ENCODE assay signal across 10 mouse cellular contexts in the genomic region with DNA sequence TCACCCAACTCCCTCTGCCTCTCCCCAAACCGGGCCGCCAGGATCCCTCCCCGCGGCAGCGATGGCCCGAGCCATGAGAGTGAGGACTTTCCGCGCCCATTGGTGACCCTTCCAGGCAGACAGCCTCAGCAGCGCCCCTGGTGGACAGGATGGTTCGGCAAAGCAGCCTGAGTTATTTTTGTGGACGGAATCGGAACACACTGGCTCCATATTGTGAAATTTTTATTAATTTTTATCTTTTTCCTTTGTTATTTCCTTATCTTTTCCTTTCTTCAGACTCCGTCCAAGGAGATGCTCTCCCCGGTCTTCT. TPM values are rescaled to one million over a fixed set of nuclear protein-coding genes. Genes with fewer than 3 reads are reported as not detected.
DNase-seq lines count a peak whose midpoint lies in the region; ATAC-seq and TF ChIP-seq lines count a peak whose summit lies in the region.
"Had no signal": no experiment of that assay in that cellular context is flagged by ENCODE, and none has a peak within 500 bp of the region (broad histone marks: within the 10 kb centered on the region; RNA-seq: fewer than 3 reads in every experiment).

No protein-coding gene starts in this region.

- H3K4me1 ChIP-seq in forebrain, embryonic 10.5 days, result peaks cover 39% of the 10 kb centered on the region
- H3K4me1 ChIP-seq in forebrain, embryonic 16.5 days (replicated peaks; ENCODE audit: control insufficient read depth, insufficient read depth, low read length), result no peaks in the 10 kb centered on the region
- H3K4me1 ChIP-seq in ES-E14 (ENCODE audit: control insufficient read depth in 2 of 2, insufficient read depth in 2 of 2, low read length in 2 of 2, poor library complexity in 1 of 2), result peaks cover 0 to 18% of the 10 kb centered on the region in 2 experiments; a peak in 2 of 4 replicates
- H3K4me1 ChIP-seq in limb, embryonic 11.5 days (ENCODE audit: control insufficient read depth, insufficient read depth, low read length), result no peaks in the 10 kb centered on the region
- H3K4me1 ChIP-seq: midbrain, embryonic 12.5 days had no signal

- H3K36me3 ChIP-seq in forebrain, embryonic 10.5 days (replicated peaks), result peaks cover 96% of the 10 kb centered on the region
- peaks cover 59% of the 10 kb centered on the region for H3K36me3 ChIP-seq in forebrain, embryonic 16.5 days (ENCODE audit: control insufficient read depth, insufficient read depth)
- H3K36me3 ChIP-seq in ES-E14 (ENCODE audit: control insufficient read depth, insufficient read depth, low read length, poor library complexity, severe bottlenecking), result peaks cover 64% of the 10 kb centered on the region
- H3K36me3 ChIP-seq in limb, embryonic 11.5 days (ENCODE audit: control insufficient read depth, insufficient read depth, low read length), result peaks cover 54% of the 10 kb centered on the region

- no peak overlapping the region for H3K4me2 ChIP-seq in forebrain, embryonic 16.5 days (ENCODE audit: low read length)
- H3K4me2 ChIP-seq in limb, embryonic 11.5 days (ENCODE audit: low read depth, severe bottlenecking), result no peak overlapping the region
- H3K4me2 ChIP-seq: heart, embryonic 15.5 days; midbrain, embryonic 12.5 days had no signal

- H3K4me3 ChIP-seq in forebrain, embryonic 10.5 days, result peak overlapping the region; percentile 12; the same call in 1 of the 2 replicates
- no peak overlapping the region for H3K4me3 ChIP-seq in forebrain, embryonic 16.5 days (replicated peaks; ENCODE audit: low read length)
- peak overlapping the region; percentile 3 to 45; a peak in 3 of 4 replicates for H3K4me3 ChIP-seq in ES-E14 (ENCODE audit: insufficient read depth in 1 of 2, low read depth in 1 of 2, low read length in 2 of 2, poor library complexity in 1 of 2, severe bottlenecking in 1 of 2)
- H3K4me3 ChIP-seq in limb, embryonic 11.5 days (ENCODE audit: low read depth, low read length), result no peak overlapping the region
- H3K4me3 ChIP-seq: heart, embryonic 15.5 days; midbrain, embryonic 12.5 days had no signal

- no peak overlapping the region for H3K9ac ChIP-seq in forebrain, embryonic 16.5 days (replicated peaks; ENCODE audit: low read depth, low read length)
- H3K9ac ChIP-seq in ES-E14 (ENCODE audit: insufficient read depth, low read depth, low read length, poor library complexity, severe bottlenecking), result no peak overlapping the region
- H3K9ac ChIP-seq in limb, embryonic 11.5 days (ENCODE audit: low read length), result no peak overlapping the region
- H3K9ac ChIP-seq: heart, embryonic 15.5 days; midbrain, embryonic 12.5 days had no signal

- no peaks in the 10 kb centered on the region for H3K27me3 ChIP-seq in forebrain, embryonic 10.5 days (ENCODE audit: poor library complexity, severe bottlenecking)
- H3K27me3 ChIP-seq in forebrain, embryonic 16.5 days (replicated peaks; ENCODE audit: control insufficient read depth, insufficient read depth, low read length), result no peaks in the 10 kb centered on the region
- no peaks in the 10 kb centered on the region for H3K27me3 ChIP-seq in limb, embryonic 11.5 days (ENCODE audit: control insufficient read depth, insufficient read depth, low read length)
- H3K27me3 ChIP-seq: heart, embryonic 15.5 days; midbrain, embryonic 12.5 days had no signal

- no peak for DNase-seq in forebrain, embryonic 10.5 days (ENCODE audit: extremely low spot score, low spot score)
- DNase-seq in left cerebral cortex, postnatal 14 days (ENCODE audit: low spot score in 2 of 2), result peak; percentile 56 to 69
- no peak for DNase-seq in left cerebral cortex, postnatal 25 days (ENCODE audit: low spot score in 2 of 2)
- no peak for DNase-seq in ES-E14 (ENCODE audit: low read depth, low spot score)
- DNase-seq in cerebellum, postnatal 36 days, result peak; percentile 78 to 82
- DNase-seq in limb, embryonic 11.5 days (ENCODE audit: low spot score), result peak; percentile 73
- DNase-seq in thymus, postnatal 4 days, result peak; percentile 77

- 83% methylated on average over 14 of the region's 14 CpGs for WGBS in forebrain, embryonic 10.5 days
- 75% methylated on average over 14 of the region's 14 CpGs for WGBS in forebrain, embryonic 16.5 days
- WGBS in limb, embryonic 11.5 days, result 81% methylated on average over 14 of the region's 14 CpGs

- no peaks in the 10 kb centered on the region for H3K9me3 ChIP-seq in forebrain, embryonic 10.5 days
- no peaks in the 10 kb centered on the region for H3K9me3 ChIP-seq in forebrain, embryonic 16.5 days (ENCODE audit: control insufficient read depth, low read length)
- no peaks in the 10 kb centered on the region for H3K9me3 ChIP-seq in ES-E14 (ENCODE audit: control insufficient read depth, insufficient read depth, low read depth, low read length)
- H3K9me3 ChIP-seq in limb, embryonic 11.5 days (ENCODE audit: control insufficient read depth, low read length), result no peaks in the 10 kb centered on the region
- H3K9me3 ChIP-seq: heart, embryonic 15.5 days; midbrain, embryonic 12.5 days had no signal

- H3K27ac ChIP-seq in forebrain, embryonic 10.5 days, result no peak overlapping the region
- no peak overlapping the region for H3K27ac ChIP-seq in forebrain, embryonic 16.5 days (ENCODE audit: low read length)
- H3K27ac ChIP-seq in ES-E14 (ENCODE audit: insufficient read depth, low read depth, low read length, poor library complexity, severe bottlenecking), result no peak overlapping the region
- no peak overlapping the region for H3K27ac ChIP-seq in limb, embryonic 11.5 days (replicated peaks; ENCODE audit: low read depth, low read length)

- intact Hi-C loops in left cerebral cortex, postnatal 14 days (cut with DNase I), result no loop called here
- intact Hi-C loops in left cerebral cortex, postnatal 25 days (cut with DNase I), result no loop called here

- no peak for ATAC-seq in forebrain, embryonic 16.5 days
- no peak for ATAC-seq in limb, embryonic 11.5 days (ENCODE audit: insufficient number of reproducible peaks, low FRiP score, low TSS enrichment, low read depth)

- in situ Hi-C loops in ES-E14 (cut with MboI; ENCODE audit: low sequenced_read_pairs in 2 of 2, unreplicated experiment in 2 of 2), result no loop called here

TF ChIP-seq in ES-E14, 5 proteins besides CTCF, POLR2A, EP300 and RAD21:
- TF ChIP-seq ZC3H11A (IDR thresholded peaks at IDR 0.05; ENCODE audit: borderline replicate concordance, low read depth, low read length) (no peak), MAFK (IDR thresholded peaks at IDR 0.05; ENCODE audit: insufficient read depth, low read depth, low read length) (no peak), ZNF384 (IDR thresholded peaks at IDR 0.05; ENCODE audit: low read depth, low read length) (no peak), CHD2 (IDR thresholded peaks at IDR 0.05; ENCODE audit: low read depth, low read length) (no peak), HCFC1 (IDR thresholded peaks at IDR 0.05; ENCODE audit: borderline replicate concordance, insufficient read depth, low read length) (no peak; the same call in 1 of the 2 replicates)
TF ChIP-seq in ES-E14: peak in this region for 0.

RNA-seq across cellular contexts. Expression of gene Pygm, which starts 8.0 kb away (rescaled TPM):
- 0.83 and 2.0 TPM in 2 replicates for polyA plus RNA-seq in forebrain, embryonic 10.5 days (2016; fragmentation: Nextera tagmentation; extraction: Ambion mirVana)
- 2.4 and 2.8 TPM in 2 replicates for polyA plus RNA-seq in forebrain, embryonic 16.5 days (2015; fragmentation: Nextera tagmentation; extraction: Ambion mirVana)
- 10 to 100 TPM; 20.6 to 31.9 TPM for total RNA-seq in left cerebral cortex, postnatal 14 days (2021)
- 10 to 100 TPM; 26.8 to 35.5 TPM for total RNA-seq in left cerebral cortex, postnatal 25 days (2021)
- total RNA-seq in ES-E14 (2012; rRNA removed), result 3.7 and 4.6 TPM in 2 replicates
- polyA plus RNA-seq in limb, embryonic 11.5 days (2014; fragmentation: Nextera tagmentation; extraction: Ambion mirVana), result 1.8 and 2.0 TPM in 2 replicates

RNA-seq across cellular contexts. Expression of gene Sf1, which starts 12.7 kb away (rescaled TPM):
- polyA plus RNA-seq in forebrain, embryonic 10.5 days (2016; fragmentation: Nextera tagmentation; extraction: Ambion mirVana), result 201 TPM in 2 replicates
- 122 and 127 TPM in 2 replicates for polyA plus RNA-seq in forebrain, embryonic 16.5 days (2015; fragmentation: Nextera tagmentation; extraction: Ambion mirVana)
- 100 to 1,000 TPM; 185 to 186 TPM for total RNA-seq in left cerebral cortex, postnatal 14 days (2021)
- 100 to 1,000 TPM; 180 to 195 TPM for total RNA-seq in left cerebral cortex, postnatal 25 days (2021)
- 150 and 164 TPM in 2 replicates for total RNA-seq in ES-E14 (2012; rRNA removed)
- polyA plus RNA-seq in limb, embryonic 11.5 days (2014; fragmentation: Nextera tagmentation; extraction: Ambion mirVana), result 209 and 228 TPM in 2 replicates

RNA-seq across cellular contexts. Expression of gene Rasgrp2, which starts 22.9 kb away (rescaled TPM):
- 15.6 and 17.0 TPM in 2 replicates for polyA plus RNA-seq in forebrain, embryonic 10.5 days (2016; fragmentation: Nextera tagmentation; extraction: Ambion mirVana)
- polyA plus RNA-seq in forebrain, embryonic 16.5 days (2015; fragmentation: Nextera tagmentation; extraction: Ambion mirVana), result 48.8 and 60.8 TPM in 2 replicates
- 10 to 100 TPM; 83.3 to 87.2 TPM for total RNA-seq in left cerebral cortex, postnatal 14 days (2021)
- 10 to 100 TPM; 49.8 to 86.4 TPM for total RNA-seq in left cerebral cortex, postnatal 25 days (2021)
- total RNA-seq in ES-E14 (2012; rRNA removed), result 81.7 and 139 TPM in 2 replicates
- polyA plus RNA-seq in limb, embryonic 11.5 days (2014; fragmentation: Nextera tagmentation; extraction: Ambion mirVana), result 12.8 and 15.0 TPM in 2 replicates

RNA-seq across cellular contexts. Expression of gene Map4k2, which starts 35.3 kb away (rescaled TPM):
- 12.6 and 14.5 TPM in 2 replicates for polyA plus RNA-seq in forebrain, embryonic 10.5 days (2016; fragmentation: Nextera tagmentation; extraction: Ambion mirVana)
- polyA plus RNA-seq in forebrain, embryonic 16.5 days (2015; fragmentation: Nextera tagmentation; extraction: Ambion mirVana), result 12.3 and 21.2 TPM in 2 replicates
- 10 to 100 TPM; 60.0 to 75.9 TPM for total RNA-seq in left cerebral cortex, postnatal 14 days (2021)
- 10 to 100 TPM; 83.3 to 92.3 TPM for total RNA-seq in left cerebral cortex, postnatal 25 days (2021)
- 29.4 and 43.6 TPM in 2 replicates for total RNA-seq in ES-E14 (2012; rRNA removed)
- 6.8 and 7.3 TPM in 2 replicates for polyA plus RNA-seq in limb, embryonic 11.5 days (2014; fragmentation: Nextera tagmentation; extraction: Ambion mirVana)

RNA-seq across cellular contexts. Expression of gene Men1, which starts 41.4 kb away (rescaled TPM):
- 115 and 130 TPM in 2 replicates for polyA plus RNA-seq in forebrain, embryonic 10.5 days (2016; fragmentation: Nextera tagmentation; extraction: Ambion mirVana)
- 96.1 and 96.5 TPM in 2 replicates for polyA plus RNA-seq in forebrain, embryonic 16.5 days (2015; fragmentation: Nextera tagmentation; extraction: Ambion mirVana)
- total RNA-seq in left cerebral cortex, postnatal 14 days (2021), result 10 to 100 TPM; 64.9 to 70.7 TPM
- total RNA-seq in left cerebral cortex, postnatal 25 days (2021), result 10 to 100 TPM; 69.7 to 70.0 TPM
- total RNA-seq in ES-E14 (2012; rRNA removed), result 60.4 and 65.6 TPM in 2 replicates
- 65.3 and 66.7 TPM in 2 replicates for polyA plus RNA-seq in limb, embryonic 11.5 days (2014; fragmentation: Nextera tagmentation; extraction: Ambion mirVana)

Comparison
In these comparisons a context has a peak if more than half of its experiments do, and no peak if none do; other contexts are left out.
1. DNase-seq: peak in left cerebral cortex, postnatal 14 days (2 of 2), cerebellum, postnatal 36 days (2 of 2), limb, embryonic 11.5 days (single experiment) and thymus, postnatal 4 days (single experiment); none in forebrain, embryonic 10.5 days (single experiment), left cerebral cortex, postnatal 25 days (0 of 2) and ES-E14 (single experiment).
2. H3K4me3 ChIP-seq: peak in forebrain, embryonic 10.5 days (single experiment) and ES-E14 (2 of 2); none in forebrain, embryonic 16.5 days (single experiment) and limb, embryonic 11.5 days (single experiment).